Mouse (Mus musculus) hindbrain, embryonic 11.5 days (tissue): ENCODE measurements at regions not wholly inside any gene's neighbourhood (a gene's known extent, or its start where the extent isn't known, plus 50 kb on each side); places are given as distances from the start of the nearest gene placed in this dataset.

Source experiments
- ATAC-seq: fragments of 200-750 bp; cut with Nextera tagmentation; 2 replicates; pipeline ENCODE4 v1.8.0; 2017; ENCODE audit warnings: mild to moderate bottlenecking, moderate TSS enrichment, moderate library complexity; ENCODE audit not compliant: low FRiP score
- DNase-seq: peaks from one replicate; pipeline ENCODE4 v3.0.0-alpha.2; 2015; ENCODE audit warnings: low spot score
- H3K27ac ChIP-seq: fragments of 300-500 bp; sonication (generic); 2 replicates; pipeline ENCODE4 v1.5.1; 2014; ENCODE audit warnings: mild to moderate bottlenecking, low read depth, low read length
- H3K27me3 ChIP-seq: fragments of 300-500 bp; sonication (generic); 2 replicates; pipeline ENCODE4 v1.6.1; 2014; ENCODE audit warnings: mild to moderate bottlenecking, low read length, moderate library complexity, mixed read lengths; ENCODE audit not compliant: control insufficient read depth, insufficient read depth
- H3K36me3 ChIP-seq: fragments of 300-500 bp; sonication (generic); 2 replicates; pipeline ENCODE4 v1.6.1; 2014; ENCODE audit warnings: mild to moderate bottlenecking, low read length, moderate library complexity, mixed read lengths; ENCODE audit not compliant: control insufficient read depth, insufficient read depth
- H3K4me1 ChIP-seq: fragments of 300-500 bp; sonication (generic); replicated peaks from 2 replicates; pipeline ENCODE4 v1.6.1; 2014; ENCODE audit warnings: low read length, mixed read lengths; ENCODE audit not compliant: control insufficient read depth, insufficient read depth
- H3K4me2 ChIP-seq: fragments of 300-500 bp; sonication (generic); replicated peaks from 2 replicates; pipeline ENCODE4 v1.6.1; 2014; ENCODE audit warnings: mild to moderate bottlenecking, low read depth, low read length
- H3K4me3 ChIP-seq: fragments of 300-500 bp; sonication (generic); 2 replicates; pipeline ENCODE4 v1.5.1; 2014; ENCODE audit warnings: low read depth, low read length
- H3K9ac ChIP-seq: fragments of 300-500 bp; sonication (generic); 2 replicates; pipeline ENCODE4 v1.6.1; 2014; ENCODE audit warnings: low read depth, low read length
- H3K9me3 ChIP-seq: fragments of 300-500 bp; sonication (generic); 2 replicates; pipeline ENCODE4 v1.6.1; 2016; ENCODE audit warnings: low read length; ENCODE audit not compliant: control insufficient read depth
- WGBS: fragments of 180-500 bp; shearing (Covaris S2); extraction: QIAGEN DNeasy Blood & Tissue Kit; methylation state at CpG from one replicate; pipeline ENCODE4 v1.1.7; 2014; 5-methylcytosine and 5-hydroxymethylcytosine counted together

- 87% methylated on average over 3 of the region's 3 CpGs for WGBS
Observed at GRCm38 (mm10) chr5:133341973-133342372, 757.5 kb upstream of the Castor2 start.

GRCm38 (mm10) chr5:133320626-133321025 is 777.5 kb upstream of the Auts2 start:
- WGBS = 79% methylated on average over 2 of the region's 2 CpGs
- DNase-seq = no peak
- no peaks in the 10 kb centered on the region for H3K9me3 ChIP-seq
- H3K36me3 ChIP-seq = no peaks in the 10 kb centered on the region
- H3K9ac ChIP-seq = no peak overlapping the region
- H3K4me3 ChIP-seq = no peak overlapping the region
- H3K27me3 ChIP-seq = no peaks in the 10 kb centered on the region
- H3K4me2 ChIP-seq = no peak overlapping the region
- H3K4me1 ChIP-seq = no peaks in the 10 kb centered on the region
- no peak for ATAC-seq
- H3K27ac ChIP-seq = no peak overlapping the region

More at GRCm38 (mm10) chr5:133341973-133342372, 757.5 kb upstream of the Castor2 start:
- Histone ChIP-seq H3K4me1 (no peaks in the 10 kb centered on the region), H3K4me2 (no peak overlapping the region), H3K36me3 (no peaks in the 10 kb centered on the region), H3K27ac (no peak overlapping the region), H3K27me3 (no peaks in the 10 kb centered on the region), H3K9me3 (no peaks in the 10 kb centered on the region), H3K4me3 (no peak overlapping the region), H3K9ac (no peak overlapping the region)
- DNase-seq (no peak), ATAC-seq (no peak)

GRCm38 (mm10) chr5:133320206-133320605 is 777.1 kb upstream of the Auts2 start:
- Histone ChIP-seq H3K4me2 (no peak overlapping the region), H3K4me3 (no peak overlapping the region), H3K27ac (no peak overlapping the region), H3K36me3 (no peaks in the 10 kb centered on the region), H3K9ac (no peak overlapping the region), H3K9me3 (no peaks in the 10 kb centered on the region), H3K4me1 (no peaks in the 10 kb centered on the region), H3K27me3 (no peaks in the 10 kb centered on the region)
- WGBS = 87% methylated on average over 1 of the region's 1 CpGs
- ATAC-seq (no peak), DNase-seq (no peak)

- WGBS = 74% methylated on average over 7 of the region's 7 CpGs
- no peak overlapping the region for H3K27ac ChIP-seq
- H3K9me3 ChIP-seq = no peaks in the 10 kb centered on the region
- ATAC-seq (no peak), DNase-seq (no peak)
- no peak overlapping the region for H3K4me2 ChIP-seq
- no peaks in the 10 kb centered on the region for H3K27me3 ChIP-seq
- no peaks in the 10 kb centered on the region for H3K36me3 ChIP-seq
- H3K4me1 ChIP-seq = no peaks in the 10 kb centered on the region
- H3K4me3 ChIP-seq = no peak overlapping the region
- H3K9ac ChIP-seq = no peak overlapping the region
Observed at GRCm38 (mm10) chr5:133314031-133314430, 770.9 kb upstream of the Auts2 start.

GRCm38 (mm10) chr5:133310979-133311890 is 768.1 kb upstream of the Auts2 start:
- DNase-seq (peak; percentile 58), ATAC-seq (no peak)
- 46% methylated on average over 6 of the region's 6 CpGs for WGBS
- Histone ChIP-seq H3K27ac (no peak overlapping the region), H3K4me2 (no peak overlapping the region), H3K9me3 (no peaks in the 10 kb centered on the region), H3K4me3 (no peak overlapping the region), H3K4me1 (no peaks in the 10 kb centered on the region), H3K9ac (peak overlapping the region; percentile 11; the same call in 1 of the 2 replicates), H3K27me3 (no peaks in the 10 kb centered on the region), H3K36me3 (no peaks in the 10 kb centered on the region)

- Histone ChIP-seq H3K4me2 (no peak overlapping the region), H3K36me3 (no peaks in the 10 kb centered on the region), H3K4me3 (no peak overlapping the region), H3K4me1 (no peaks in the 10 kb centered on the region), H3K27me3 (no peaks in the 10 kb centered on the region), H3K9ac (no peak overlapping the region), H3K27ac (no peak overlapping the region), H3K9me3 (no peaks in the 10 kb centered on the region)
- DNase-seq (no peak), ATAC-seq (no peak)
- 83% methylated on average over 7 of the region's 7 CpGs for WGBS
Observed at GRCm38 (mm10) chr5:133267887-133268286, 724.7 kb upstream of the Auts2 start.

- no peak overlapping the region for H3K4me3 ChIP-seq
- 80% methylated on average over 2 of the region's 2 CpGs for WGBS
- no peak overlapping the region for H3K9ac ChIP-seq
- no peaks in the 10 kb centered on the region for H3K36me3 ChIP-seq
- H3K9me3 ChIP-seq = no peaks in the 10 kb centered on the region
- DNase-seq (no peak), ATAC-seq (no peak)
- no peak overlapping the region for H3K4me2 ChIP-seq
- no peaks in the 10 kb centered on the region for H3K4me1 ChIP-seq
- H3K27ac ChIP-seq = no peak overlapping the region
- H3K27me3 ChIP-seq = no peaks in the 10 kb centered on the region
Observed at GRCm38 (mm10) chr5:133267356-133267755, 724.2 kb upstream of the Auts2 start.

GRCm38 (mm10) chr5:133264976-133265375 is 721.8 kb upstream of the Auts2 start:
- H3K4me2 ChIP-seq = no peak overlapping the region
- no peaks in the 10 kb centered on the region for H3K4me1 ChIP-seq
- H3K36me3 ChIP-seq = no peaks in the 10 kb centered on the region
- 78% methylated on average over 7 of the region's 7 CpGs for WGBS
- ATAC-seq = no peak
- H3K9me3 ChIP-seq = no peaks in the 10 kb centered on the region
- no peak for DNase-seq
- no peak overlapping the region for H3K4me3 ChIP-seq
- H3K27me3 ChIP-seq = no peaks in the 10 kb centered on the region
- no peak overlapping the region for H3K9ac ChIP-seq
- no peak overlapping the region for H3K27ac ChIP-seq

GRCm38 (mm10) chr5:133218801-133219200 is 675.7 kb upstream of the Auts2 start:
- no peak for ATAC-seq
- Histone ChIP-seq H3K36me3 (no peaks in the 10 kb centered on the region), H3K27ac (no peak overlapping the region), H3K9ac (no peak overlapping the region), H3K4me2 (no peak overlapping the region), H3K27me3 (no peaks in the 10 kb centered on the region), H3K4me1 (no peaks in the 10 kb centered on the region), H3K9me3 (no peaks in the 10 kb centered on the region), H3K4me3 (no peak overlapping the region)
- WGBS = 72% methylated on average over 3 of the region's 3 CpGs
- DNase-seq = no peak
